Mouse (Mus musculus): Measurements from ENCODE around the gene Garem2. TPM values are rescaled to one million over a fixed set of nuclear protein-coding genes. Genes with fewer than 3 reads are reported as not detected.

Gene Garem2
- total RNA-seq, 2 experiments from 2014 or later = 10.5 to 11.2 TPM

- DNase-seq (ENCODE audit: extremely low spot score in 1 of 2, low spot score in 2 of 2) = no peak
- intact Hi-C loops (cut with DNase I) = no loop called here
Observed at GRCm38 (mm10) chr5:30138193-30138592, 33.2 kb downstream of the Garem2 start.

GRCm38 (mm10) chr5:30146526-30146925 lies 41.6 kb downstream of the Garem2 start:
- DNase-seq (ENCODE audit: extremely low spot score in 1 of 2, low spot score in 2 of 2) = no peak
- intact Hi-C loops (cut with DNase I) = no loop called here

GRCm38 (mm10) chr5:30148133-30148920 lies 43.4 kb downstream of the Garem2 start:
- intact Hi-C loops (cut with DNase I) = no loop called here
- no peak for DNase-seq (ENCODE audit: extremely low spot score in 1 of 2, low spot score in 2 of 2)

- intact Hi-C loops (cut with DNase I) = no loop called here
- DNase-seq (ENCODE audit: extremely low spot score in 1 of 2, low spot score in 2 of 2) = no peak
Observed at GRCm38 (mm10) chr5:30152007-30152406, 47.0 kb downstream of the Garem2 start.

- intact Hi-C loops (cut with DNase I) = no loop called here
- no peak for DNase-seq (ENCODE audit: extremely low spot score in 1 of 2, low spot score in 2 of 2)
Observed at GRCm38 (mm10) chr5:30152413-30152812, 47.5 kb downstream of the Garem2 start.

GRCm38 (mm10) chr5:30153222-30153621 lies 48.3 kb downstream of the Garem2 start:
- intact Hi-C loops (cut with DNase I) = no loop called here
- no peak for DNase-seq (ENCODE audit: extremely low spot score in 1 of 2, low spot score in 2 of 2)

GRCm38 (mm10) chr5:30154013-30154412 lies 49.1 kb downstream of the Garem2 start:
- no peak for DNase-seq (ENCODE audit: extremely low spot score in 1 of 2, low spot score in 2 of 2)
- intact Hi-C loops (cut with DNase I) = no loop called here

GRCm38 (mm10) chr5:30154474-30155394 lies 49.8 kb downstream of the Garem2 start, which contains the start of the genes Hadha and Hadhb:
Gene Hadha (minus strand): TSS chr5:30155162.
Gene Hadhb (plus strand): TSS chr5:30155248.
- intact Hi-C loops (cut with DNase I) = no loop called here
- peak; percentile 84 to 96 for DNase-seq (ENCODE audit: extremely low spot score in 1 of 2, low spot score in 2 of 2)

- DNase-seq (ENCODE audit: extremely low spot score in 1 of 2, low spot score in 2 of 2) = no peak
- intact Hi-C loops (cut with DNase I) = no loop called here
Observed at GRCm38 (mm10) chr5:30155395-30155792, 50.4 kb downstream of the Garem2 start.

GRCm38 (mm10) chr5:30155821-30156629 lies 51.1 kb downstream of the Garem2 start:
- intact Hi-C loops (cut with DNase I) = no loop called here
- DNase-seq (ENCODE audit: extremely low spot score in 1 of 2, low spot score in 2 of 2) = no peak

GRCm38 (mm10) chr5:30159601-30160000 lies 54.6 kb downstream of the Garem2 start:
- intact Hi-C loops (cut with DNase I) = no loop called here
- DNase-seq (ENCODE audit: extremely low spot score in 1 of 2, low spot score in 2 of 2) = no peak

GRCm38 (mm10) chr5:30161836-30162235 lies 56.9 kb downstream of the Garem2 start:
- intact Hi-C loops (cut with DNase I) = no loop called here
- DNase-seq (ENCODE audit: extremely low spot score in 1 of 2, low spot score in 2 of 2) = no peak

GRCm38 (mm10) chr5:30162339-30162738 lies 57.4 kb downstream of the Garem2 start:
- DNase-seq (ENCODE audit: extremely low spot score in 1 of 2, low spot score in 2 of 2) = no peak
- intact Hi-C loops (cut with DNase I) = no loop called here

GRCm38 (mm10) chr5:30165234-30165946 lies 60.4 kb downstream of the Garem2 start:
- intact Hi-C loops (cut with DNase I) = no loop called here
- DNase-seq (ENCODE audit: extremely low spot score in 1 of 2, low spot score in 2 of 2) = no peak

Other genes with a start within 250 kb of the Garem2 start
- not detected for gene Il6, start 92.0 kb upstream of the Garem2 start, total RNA-seq (2021)
- 1 to 10 TPM; 5.8 to 8.3 TPM for gene Tyms, start 31.5 kb upstream of the Garem2 start, total RNA-seq (2021)
- gene 3110082J24Rik, start 925 bp downstream of the Garem2 start, total RNA-seq (2021) = 1 to 10 TPM; 2.1 to 2.2 TPM
- 10 to 100 TPM; 60.2 to 64.6 TPM for gene Hadha, start 50.0 kb downstream of the Garem2 start, total RNA-seq (2021)
- gene Hadhb, start 50.1 kb downstream of the Garem2 start, total RNA-seq (2021) = 10 to 100 TPM; 52.3 to 52.6 TPM
- not detected for gene Adgrf3, start 100.6 kb downstream of the Garem2 start, total RNA-seq (2021)
- 10 to 100 TPM; 56.8 to 58.3 TPM for gene Selenoi, start 127.4 kb downstream of the Garem2 start, total RNA-seq (2021)
- 10 to 100 TPM; 17.4 to 20.1 TPM for gene Drc1, start 176.2 kb downstream of the Garem2 start, total RNA-seq (2021)

Measured in left cerebral cortex, postnatal 10 days (tissue).